Mouse (Mus musculus) Patski (cell line): ENCODE measurements around the gene Zfr2. TPM values are rescaled to one million over a fixed set of nuclear protein-coding genes. Genes with fewer than 3 reads are reported as not detected.

ENCODE experiments used
- ATAC-seq: fragments of 100-300 bp; one replicate; pipeline ENCODE4 v1.8.0; 2021
- CTCF ChIA-PET: fragments of 350-600 bp; sonication (Branson Sonifier 250); formaldehyde crosslinking; loops from one replicate; lab custom pipeline; 2022; ENCODE audit warnings: inconsistent platforms; lab: Charles Lee
- POLR2A ChIA-PET: fragments of 350-600 bp; sonication (Branson Sonifier 250); formaldehyde crosslinking; loops from one replicate; lab custom pipeline; 2022; ENCODE audit warnings: antibody characterized with exemption, inconsistent platforms; lab: Charles Lee
- DNase-seq: peaks from one replicate; pipeline ENCODE4 v3.0.0-alpha.2; 2011; ENCODE audit warnings: low read depth, low spot score
- H3K27me3 ChIP-seq: fragments of 371-371 bp; one replicate; pipeline ENCODE4 v1.5.1; 2021
- CTCF ChIP-seq: fragments of 100-300 bp; IDR thresholded peaks from one replicate; pipeline ENCODE4 v1.5.1; 2021
- in situ Hi-C: fragments of 300-500 bp; cut with MboI; formaldehyde crosslinking; loops from 3 replicates; pipeline ENCODE4 v1.11.1; 2018; ENCODE audit warnings: low pct_unique_long_range_greater_than_20kb, mixed read lengths
- polyA plus RNA-seq: library from polyadenylated mRNA; unstranded; gene quantifications from one replicate; pipeline ENCODE4 v1.2.3, GENCODE M21; 2021

Gene Zfr2
- polyA plus RNA-seq, 1 experiment from 2014 or later = 11.7 TPM

DNA sequence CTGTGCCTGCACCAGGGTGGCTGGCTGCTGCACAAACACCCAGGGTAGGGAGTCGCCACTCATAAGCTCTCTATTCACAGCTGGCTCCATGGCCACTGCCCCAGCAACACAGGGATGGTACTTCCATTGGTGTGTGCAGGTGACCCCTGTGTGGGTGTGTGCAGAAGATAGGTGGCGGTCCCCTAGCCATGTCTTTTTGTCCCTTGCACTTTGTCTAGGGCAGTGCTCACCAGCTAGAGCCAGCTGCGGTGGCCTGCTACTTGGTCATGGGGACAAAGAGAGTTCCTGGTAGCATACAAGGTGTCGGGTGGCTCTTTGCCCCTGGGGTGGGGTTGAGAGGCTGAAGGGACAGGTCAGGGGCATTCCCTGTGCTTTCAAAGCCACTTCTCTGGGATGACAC, 11.2 kb downstream of the Zfr2 start:
- no peak for DNase-seq
- CTCF ChIA-PET = interaction anchor here (0.6 to 3.1 kb wide), 7 partner anchors 8 to 54 kb away, joined by 3 to 17 read pairs (median 6); no protein-coding TSS in a partner anchor
- in situ Hi-C loops = no loop called here
- POLR2A ChIA-PET = no interaction called here
- no peak for ATAC-seq
- TF ChIP-seq CTCF = no peak
- H3K27me3 ChIP-seq = no peaks in the 10 kb centered on the region

DNA sequence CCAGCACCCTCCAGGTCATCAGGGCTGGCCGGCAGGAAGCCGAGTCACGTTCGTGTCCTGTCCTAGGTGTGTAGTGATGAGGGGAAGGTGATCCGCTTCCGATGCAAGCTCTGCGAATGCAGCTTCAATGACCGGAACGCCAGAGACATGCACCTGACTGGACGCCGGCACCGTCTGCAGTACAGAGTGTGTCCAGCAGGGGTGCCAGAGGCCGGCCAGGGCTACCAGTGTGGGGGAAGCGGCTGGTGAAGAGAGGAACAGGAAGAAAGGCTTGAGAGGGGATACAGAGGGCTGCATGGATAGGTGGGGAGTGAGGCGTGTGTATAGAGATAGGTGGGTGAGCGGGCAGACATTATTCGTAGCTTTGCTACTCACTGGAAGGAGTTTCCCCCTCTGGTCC, 11.6 kb downstream of the Zfr2 start:
- DNase-seq = no peak
- ChIA-PET POLR2A (no interaction called here), CTCF (interaction anchor here (0.6 to 3.1 kb wide), 7 partner anchors 8 to 55 kb away, joined by 3 to 17 read pairs (median 6); no protein-coding TSS in a partner anchor)
- no peak for ATAC-seq
- in situ Hi-C loops = no loop called here
- H3K27me3 ChIP-seq = no peaks in the 10 kb centered on the region
- no peak for TF ChIP-seq CTCF

DNA sequence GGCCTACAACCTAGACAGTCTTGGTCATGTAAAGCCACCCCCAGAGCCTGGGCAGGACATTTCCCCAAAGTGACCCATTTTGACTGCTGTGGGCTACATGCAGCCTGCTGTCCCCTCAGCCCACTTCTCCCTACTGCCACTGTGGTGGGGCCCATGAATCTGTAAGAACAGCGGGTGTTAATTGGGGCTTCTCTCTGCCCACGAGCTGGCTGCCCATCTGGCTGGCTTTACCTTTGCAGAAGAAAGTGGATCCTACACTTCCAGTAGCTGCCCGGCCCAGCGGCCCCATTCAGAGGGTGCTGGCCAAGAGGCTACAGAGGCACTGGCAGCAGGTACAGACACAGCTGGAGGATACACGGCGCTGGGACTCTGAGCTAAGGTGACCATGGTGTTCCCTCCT, 12.2 kb downstream of the Zfr2 start:
- ATAC-seq = no peak
- POLR2A ChIA-PET = no interaction called here
- no peaks in the 10 kb centered on the region for H3K27me3 ChIP-seq
- in situ Hi-C loops = no loop called here
- CTCF ChIA-PET = interaction anchor here (1.8 to 3.1 kb wide), 4 partner anchors 9 to 28 kb away, joined by 6 to 17 read pairs (median 10); no protein-coding TSS in a partner anchor
- TF ChIP-seq CTCF = no peak
- DNase-seq = no peak

DNA sequence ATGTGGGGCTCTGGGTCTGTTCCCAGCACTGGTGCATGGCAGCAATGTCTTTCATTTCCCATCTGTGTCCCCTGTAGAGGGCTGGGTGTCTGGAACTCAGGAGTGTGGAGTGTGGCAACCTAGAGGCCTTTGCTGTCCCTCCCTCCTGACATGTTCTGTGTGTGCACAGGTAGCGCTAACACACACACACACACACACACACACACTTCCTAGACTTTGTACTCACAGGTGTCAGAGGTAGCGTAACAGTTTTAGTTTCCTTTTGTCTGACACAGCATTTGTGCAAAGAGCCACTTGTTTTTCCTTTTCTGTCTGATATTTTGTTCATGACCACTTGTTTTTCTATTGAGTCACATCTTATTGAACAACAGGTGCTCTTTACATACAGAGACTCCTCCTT, 14.8 kb downstream of the Zfr2 start:
- in situ Hi-C loops = no loop called here
- no peak for ATAC-seq
- peaks cover 4% of the 10 kb centered on the region for H3K27me3 ChIP-seq
- ChIA-PET CTCF (interaction anchor here (1.1 kb wide), 1 partner anchor 18 kb away, joined by 3 read pairs; no protein-coding TSS in a partner anchor), POLR2A (no interaction called here)
- no peak for DNase-seq
- TF ChIP-seq CTCF = no peak

DNA sequence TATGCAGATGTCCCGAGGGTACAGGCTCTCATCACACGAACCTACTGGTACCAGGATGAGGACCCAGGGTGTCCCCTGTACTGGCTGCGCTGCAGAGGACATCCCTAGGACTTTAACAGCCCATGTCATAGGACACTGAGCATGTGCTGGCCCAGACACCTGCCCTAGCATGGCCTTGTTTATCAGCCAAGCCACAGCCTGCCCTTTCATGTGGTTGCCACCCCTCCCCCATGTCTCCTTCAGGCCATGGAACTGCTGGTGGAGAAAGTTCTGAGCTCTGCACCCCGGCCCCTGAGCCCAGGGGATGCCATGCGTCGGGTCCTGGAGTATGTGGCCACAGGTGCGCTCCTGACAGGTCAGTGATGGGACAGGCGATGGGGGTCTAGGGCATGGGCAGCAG, 16.5 kb downstream of the Zfr2 start:
- peaks cover 9% of the 10 kb centered on the region for H3K27me3 ChIP-seq
- no peak for DNase-seq
- ATAC-seq = no peak
- in situ Hi-C loops = no loop called here
- ChIA-PET CTCF (interaction anchor here (0.9 kb wide), 1 partner anchor 8 kb away, joined by 6 read pairs; no protein-coding TSS in a partner anchor), POLR2A (no interaction called here)
- TF ChIP-seq CTCF = no peak

DNA sequence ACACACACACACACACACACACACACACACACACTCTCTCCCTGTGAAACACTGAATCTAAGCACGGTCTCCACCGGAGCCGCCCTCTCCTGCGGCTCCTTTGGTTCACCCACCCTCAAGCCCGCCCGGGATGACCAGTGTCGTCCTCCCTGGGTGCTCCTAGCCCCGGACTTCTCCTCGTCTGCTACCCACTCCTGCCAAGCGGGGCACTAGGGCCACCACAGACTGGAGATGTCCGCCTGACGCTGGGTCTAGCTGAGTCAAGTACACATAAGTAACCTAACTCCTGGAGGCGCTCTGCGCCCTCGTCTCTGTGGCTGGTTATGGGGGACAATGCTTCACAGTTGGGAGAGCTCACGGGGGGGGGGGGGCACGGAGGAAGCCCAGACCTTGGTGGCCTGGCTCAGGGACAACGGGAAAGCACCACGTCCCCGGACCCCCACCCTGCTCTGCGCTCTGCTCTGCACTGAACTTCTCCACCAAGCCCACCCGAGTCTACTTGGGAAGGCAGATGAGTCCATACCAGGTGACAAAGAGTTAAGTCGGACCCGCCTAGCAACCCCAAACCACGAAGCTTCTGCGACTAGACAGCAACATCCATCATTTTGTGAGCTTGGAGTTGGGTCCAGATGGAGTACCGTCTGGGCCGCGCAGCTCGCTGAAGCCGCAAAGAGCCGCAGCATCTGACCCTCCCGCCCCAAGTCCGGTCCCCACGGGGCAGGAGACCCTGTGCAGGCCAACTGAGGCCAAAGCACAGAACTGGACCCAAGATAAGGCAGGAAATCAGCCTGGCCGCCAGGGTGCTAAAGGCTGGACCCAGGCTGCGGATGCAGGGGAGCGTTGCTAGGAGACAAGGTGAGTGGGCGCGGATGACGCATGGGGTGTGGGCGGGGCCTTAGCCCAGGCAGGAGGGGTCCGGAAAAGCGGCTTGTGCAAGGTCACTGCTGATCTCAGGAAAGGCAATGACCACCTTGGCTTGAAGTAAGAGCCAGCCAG, 19.8 kb downstream of the Zfr2 start, which contains the start of gene Matk:
Gene Matk (plus strand): TSS at position 512 of the 996 bp plus-strand sequence.
- no peak for TF ChIP-seq CTCF
- in situ Hi-C loops = no loop called here
- no peak for ATAC-seq
- POLR2A ChIA-PET = interaction anchor here (0.6 kb wide), 1 partner anchor 18 kb away, joined by 3 read pairs; no protein-coding TSS in a partner anchor
- H3K27me3 ChIP-seq = peaks cover 21% of the 10 kb centered on the region
- no peak for DNase-seq
- CTCF ChIA-PET = interaction anchor here (1.7 to 3.6 kb wide), 2 partner anchors 12 to 13 kb away, joined by 4 to 11 read pairs; no protein-coding TSS in a partner anchor

DNA sequence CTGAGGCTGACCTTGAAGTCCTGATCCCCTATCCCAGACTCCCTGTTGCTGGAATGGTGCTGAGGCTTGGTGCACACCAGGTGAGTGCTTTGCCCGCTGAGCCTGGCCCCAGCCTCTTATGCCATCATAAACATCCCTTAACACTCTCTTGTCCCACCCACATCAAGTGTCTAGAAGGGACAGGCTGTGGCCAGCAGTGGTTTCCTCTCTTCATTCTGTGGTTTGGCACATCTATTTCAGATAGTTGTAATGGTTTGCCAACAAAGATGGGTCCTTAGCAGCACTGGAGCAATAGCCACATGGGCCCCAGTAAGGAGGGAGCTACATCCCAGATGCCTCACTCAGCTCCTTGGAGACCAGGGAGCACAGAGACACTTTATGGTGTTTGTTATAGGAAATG, 21.9 kb downstream of the Zfr2 start:
- ATAC-seq = no peak
- CTCF ChIA-PET = interaction anchor here (3.0 to 3.6 kb wide), 2 partner anchors 11 to 14 kb away, joined by 11 read pairs; no protein-coding TSS in a partner anchor
- no peak for DNase-seq
- H3K27me3 ChIP-seq = peaks cover 38% of the 10 kb centered on the region
- POLR2A ChIA-PET = interaction anchor here (0.9 kb wide), 1 partner anchor 9 kb away, joined by 4 read pairs; no protein-coding TSS in a partner anchor
- no peak for TF ChIP-seq CTCF
- in situ Hi-C loops = no loop called here

DNA sequence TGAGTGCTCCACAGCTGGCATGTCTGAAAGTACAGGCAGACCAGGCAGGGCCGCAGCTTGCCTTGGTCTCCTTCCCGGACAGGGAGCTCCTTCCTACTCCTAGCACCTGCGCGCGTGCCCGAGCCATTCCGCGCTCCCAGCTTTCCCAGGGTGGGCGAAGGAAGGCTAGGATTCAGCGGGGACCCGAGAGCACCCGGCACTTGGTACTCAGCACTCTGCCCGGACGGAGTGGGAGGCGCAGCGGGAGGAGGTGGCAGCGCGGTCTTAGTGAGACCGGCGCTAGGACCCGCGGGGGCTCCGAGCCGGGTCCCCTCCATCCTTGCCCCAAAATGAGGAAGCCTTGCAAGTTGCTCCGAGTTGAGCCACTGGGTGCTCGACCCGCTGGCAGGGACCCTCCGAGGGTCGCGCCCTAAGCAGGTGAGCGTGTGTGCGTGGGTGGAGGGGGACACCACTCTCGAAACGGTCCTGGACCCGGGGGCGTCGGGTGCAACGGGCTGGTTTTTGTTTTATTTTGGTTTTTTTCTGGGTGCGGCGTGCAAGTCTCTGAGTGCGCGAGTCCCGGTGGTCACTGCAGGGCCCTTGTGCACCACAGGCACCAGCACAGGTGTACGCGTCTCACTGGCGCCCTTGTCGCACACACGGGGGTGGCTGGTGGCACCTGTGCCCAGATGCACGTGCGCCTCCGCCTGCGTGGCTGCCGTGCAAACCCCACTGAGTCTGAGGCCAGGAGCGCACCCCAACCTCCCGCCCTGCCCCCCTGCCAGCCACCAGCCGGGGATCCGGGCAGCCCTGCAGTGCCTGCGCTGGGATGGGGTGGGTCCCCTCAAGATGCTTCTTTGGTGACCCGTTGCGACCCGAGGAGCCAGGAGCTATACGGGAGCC, 24.4 kb downstream of the Zfr2 start:
- ChIA-PET CTCF (interaction anchor here (3.0 kb wide), 1 partner anchor 13 kb away, joined by 11 read pairs; no protein-coding TSS in a partner anchor), POLR2A (no interaction called here)
- TF ChIP-seq CTCF = no peak
- DNase-seq = no peak
- peaks cover 35% of the 10 kb centered on the region for H3K27me3 ChIP-seq
- in situ Hi-C loops = no loop called here
- ATAC-seq = no peak

DNA sequence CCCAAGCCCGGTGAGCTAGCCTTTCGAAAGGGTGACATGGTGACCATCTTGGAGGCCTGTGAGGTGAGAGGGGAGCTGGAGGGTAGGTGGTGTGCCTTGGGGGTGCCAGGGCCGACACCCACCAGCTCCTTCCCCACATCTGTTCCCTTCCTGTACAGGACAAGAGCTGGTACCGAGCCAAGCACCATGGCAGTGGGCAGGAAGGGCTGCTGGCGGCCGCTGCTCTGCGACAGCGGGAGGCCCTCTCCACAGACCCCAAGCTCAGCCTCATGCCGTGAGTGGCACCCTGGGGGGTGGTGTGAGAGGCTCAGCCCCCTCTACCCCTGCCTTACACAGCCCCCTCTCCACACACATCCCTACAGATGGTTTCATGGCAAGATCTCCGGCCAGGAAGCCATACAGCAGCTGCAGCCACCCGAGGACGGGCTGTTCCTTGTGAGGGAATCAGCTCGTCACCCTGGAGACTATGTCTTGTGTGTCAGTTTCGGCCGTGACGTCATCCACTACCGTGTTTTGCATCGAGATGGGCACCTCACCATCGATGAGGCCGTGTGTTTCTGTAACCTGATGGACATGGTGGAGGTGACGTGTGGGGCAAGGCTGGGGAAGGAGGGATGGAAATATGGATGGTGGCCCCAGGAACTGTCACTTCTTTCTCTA, 26.4 kb downstream of the Zfr2 start:
- no peak for ATAC-seq
- CTCF ChIA-PET = interaction anchor here (1.2 kb wide), 1 partner anchor 15 kb away, joined by 3 read pairs; no protein-coding TSS in a partner anchor
- POLR2A ChIA-PET = interaction anchor here (0.6 kb wide), 1 partner anchor 242 kb away, joined by 3 read pairs; no protein-coding TSS in a partner anchor
- in situ Hi-C loops = no loop called here
- TF ChIP-seq CTCF = no peak
- peaks cover 29% of the 10 kb centered on the region for H3K27me3 ChIP-seq
- DNase-seq = no peak
